10 mouse cellular contexts compared by ENCODE assay signal in the genomic region with DNA sequence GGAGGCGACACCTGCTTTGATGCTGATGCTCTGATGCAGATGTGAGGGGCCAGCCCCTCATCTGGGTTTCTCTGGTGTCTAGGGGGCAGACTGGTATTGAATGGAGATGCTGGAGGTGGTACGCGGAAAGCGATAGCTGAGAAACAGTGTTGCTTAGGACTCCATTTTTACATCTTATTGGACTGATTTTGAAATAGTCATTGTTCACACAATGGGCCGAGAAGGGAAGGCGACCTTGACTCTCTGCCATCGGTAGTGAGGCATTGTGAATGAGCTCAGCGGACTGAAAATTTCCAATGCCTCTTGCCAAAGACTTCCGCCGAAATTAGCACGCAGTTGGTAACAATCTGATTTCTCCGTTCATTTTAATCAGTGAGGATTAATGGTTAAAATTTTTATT.
DNase-seq lines count a peak whose midpoint lies in the region; ATAC-seq and TF ChIP-seq lines count a peak whose summit lies in the region.
"Had no signal": no experiment of that assay in that cellular context is flagged by ENCODE, and none has a peak within 500 bp of the region (broad histone marks: within the 10 kb centered on the region; RNA-seq: fewer than 3 reads in every experiment).

No protein-coding gene starts in this region.

- 88% methylated on average over 12 of the region's 12 CpGs for WGBS in heart, embryonic 12.5 days
- 30% methylated on average over 12 of the region's 12 CpGs for WGBS in hindbrain, postnatal 0 days
- WGBS in intestine, embryonic 15.5 days = 83% methylated on average over 12 of the region's 12 CpGs

- H3K27ac ChIP-seq in heart, embryonic 12.5 days (ENCODE audit: poor library complexity, severe bottlenecking) = no peak overlapping the region
- H3K27ac ChIP-seq in hindbrain, postnatal 0 days = no peak overlapping the region
- H3K27ac ChIP-seq in intestine, embryonic 15.5 days = no peak overlapping the region
- H3K27ac ChIP-seq: stomach, embryonic 15.5 days had no signal

- H3K36me3 ChIP-seq in heart, embryonic 12.5 days = no peaks in the 10 kb centered on the region
- H3K36me3 ChIP-seq in hindbrain, postnatal 0 days (ENCODE audit: insufficient read depth, low read length) = no peaks in the 10 kb centered on the region
- H3K36me3 ChIP-seq in intestine, embryonic 15.5 days = no peaks in the 10 kb centered on the region
- H3K36me3 ChIP-seq: stomach, embryonic 15.5 days had no signal

- peak; percentile 56 to 71 for DNase-seq in heart, adult 18-20 months
- DNase-seq in Muller cell, postnatal 12 days (ENCODE audit: inconsistent ontology term) = peak; percentile 53
- peak; percentile 51 for DNase-seq in adrenal gland, postnatal 25 days
- peak; percentile 56 for DNase-seq in hindbrain, postnatal 0 days (ENCODE audit: low spot score)
- no peak for DNase-seq in cerebellum, postnatal 4 days (ENCODE audit: low spot score in 2 of 2)
- DNase-seq: cerebellum, postnatal 36 days; kidney, postnatal 4 days had no signal

- no peak overlapping the region for H3K9ac ChIP-seq in heart, embryonic 12.5 days
- no peak overlapping the region for H3K9ac ChIP-seq in hindbrain, postnatal 0 days (replicated peaks; ENCODE audit: low read length)
- H3K9ac ChIP-seq in intestine, embryonic 15.5 days = no peak overlapping the region
- H3K9ac ChIP-seq: stomach, embryonic 15.5 days had no signal

- no peak overlapping the region for H3K4me3 ChIP-seq in heart, embryonic 12.5 days
- H3K4me3 ChIP-seq in hindbrain, postnatal 0 days (ENCODE audit: low read length) = peak overlapping the region; percentile 8; the same call in 1 of the 2 replicates
- H3K4me3 ChIP-seq in intestine, embryonic 15.5 days (replicated peaks) = no peak overlapping the region
- H3K4me3 ChIP-seq: stomach, embryonic 15.5 days had no signal

- no peaks in the 10 kb centered on the region for H3K9me3 ChIP-seq in heart, embryonic 12.5 days (replicated peaks)
- no peaks in the 10 kb centered on the region for H3K9me3 ChIP-seq in hindbrain, postnatal 0 days (ENCODE audit: low read length)
- no peaks in the 10 kb centered on the region for H3K9me3 ChIP-seq in intestine, embryonic 15.5 days
- H3K9me3 ChIP-seq: stomach, embryonic 15.5 days had no signal

- ATAC-seq in heart, embryonic 12.5 days (ENCODE audit: insufficient number of reproducible peaks, low FRiP score) = no peak
- ATAC-seq in hindbrain, postnatal 0 days = no peak
- ATAC-seq in intestine, embryonic 15.5 days = no peak

- H3K4me2 ChIP-seq in heart, embryonic 12.5 days = no peak overlapping the region
- peak overlapping the region; percentile 47 for H3K4me2 ChIP-seq in hindbrain, postnatal 0 days (ENCODE audit: low read depth, low read length)
- no peak overlapping the region for H3K4me2 ChIP-seq in intestine, embryonic 15.5 days (replicated peaks)
- H3K4me2 ChIP-seq: stomach, embryonic 15.5 days had no signal

- peak; percentile 4; the same call in 1 of the 2 replicates for TF ChIP-seq CTCF in hindbrain, postnatal 0 days (IDR thresholded peaks at IDR 0.05; ENCODE audit: low read depth)

- H3K4me1 ChIP-seq in heart, embryonic 12.5 days (replicated peaks) = peaks cover 5% of the 10 kb centered on the region; the same call in 1 of the 2 replicates
- H3K4me1 ChIP-seq in hindbrain, postnatal 0 days (ENCODE audit: insufficient read depth, low read length) = peaks cover 5% of the 10 kb centered on the region; the same call in 1 of the 2 replicates
- H3K4me1 ChIP-seq in intestine, embryonic 15.5 days (replicated peaks) = 0 out of 2 replicates have a peak, but pooled peaks cover 4% of the 10 kb centered on the region
- H3K4me1 ChIP-seq: stomach, embryonic 15.5 days had no signal

- 0 out of 2 replicates have a peak, but pooled peaks cover 3% of the 10 kb centered on the region for H3K27me3 ChIP-seq in heart, embryonic 12.5 days (replicated peaks)
- no peaks in the 10 kb centered on the region for H3K27me3 ChIP-seq in hindbrain, postnatal 0 days (ENCODE audit: insufficient read depth, low read length)
- no peaks in the 10 kb centered on the region for H3K27me3 ChIP-seq in intestine, embryonic 15.5 days (replicated peaks)
- H3K27me3 ChIP-seq: stomach, embryonic 15.5 days had no signal

Comparison
In these comparisons a context has a peak if more than half of its experiments do, and no peak if none do; other contexts are left out.
1. DNase-seq: peak in heart, adult 18-20 months (2 of 2), Muller cell, postnatal 12 days (single experiment), adrenal gland, postnatal 25 days (single experiment) and hindbrain, postnatal 0 days (single experiment); none in cerebellum, postnatal 4 days (0 of 2).